Mouse (Mus musculus) CD4-positive, CD25-positive, alpha-beta regulatory T cell, adult 9 weeks (primary cell): ENCODE data around the gene Gm6217. TPM values are rescaled to one million over a fixed set of nuclear protein-coding genes. Genes with fewer than 3 reads are reported as not detected.

ENCODE experiments used
- polyA plus RNA-seq: library from polyadenylated mRNA; unstranded; fragments of 100-300 nt; shearing (Covaris generic); gene quantifications from one replicate; pipeline ENCODE4 v1.2.1, GENCODE M21; 2017

The Gm6217 gene
- polyA plus RNA-seq: not detected

DNA sequence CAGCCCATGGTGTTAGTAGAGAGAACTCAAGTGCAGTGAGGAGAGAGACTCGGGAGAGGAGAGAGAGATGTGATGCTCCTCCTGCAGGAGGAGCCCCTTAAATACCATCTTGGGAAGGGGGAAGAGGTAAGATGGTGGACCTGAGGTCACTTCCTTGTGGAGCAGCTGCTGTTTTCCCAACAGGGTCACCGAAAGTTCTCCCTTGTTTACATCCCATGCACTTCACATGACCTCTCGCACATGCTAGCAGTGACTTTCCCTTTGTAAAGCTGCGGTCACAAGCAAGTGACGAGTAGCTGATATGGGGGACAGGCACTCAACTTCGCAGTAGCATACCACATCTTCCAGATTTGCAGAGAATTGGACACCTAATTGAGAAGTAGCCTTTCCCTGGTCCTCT lies at the start of gene Gm6217:
TSS of gene Gm6217 (minus strand) at position 74 of the 400 bp plus-strand sequence.

DNA sequence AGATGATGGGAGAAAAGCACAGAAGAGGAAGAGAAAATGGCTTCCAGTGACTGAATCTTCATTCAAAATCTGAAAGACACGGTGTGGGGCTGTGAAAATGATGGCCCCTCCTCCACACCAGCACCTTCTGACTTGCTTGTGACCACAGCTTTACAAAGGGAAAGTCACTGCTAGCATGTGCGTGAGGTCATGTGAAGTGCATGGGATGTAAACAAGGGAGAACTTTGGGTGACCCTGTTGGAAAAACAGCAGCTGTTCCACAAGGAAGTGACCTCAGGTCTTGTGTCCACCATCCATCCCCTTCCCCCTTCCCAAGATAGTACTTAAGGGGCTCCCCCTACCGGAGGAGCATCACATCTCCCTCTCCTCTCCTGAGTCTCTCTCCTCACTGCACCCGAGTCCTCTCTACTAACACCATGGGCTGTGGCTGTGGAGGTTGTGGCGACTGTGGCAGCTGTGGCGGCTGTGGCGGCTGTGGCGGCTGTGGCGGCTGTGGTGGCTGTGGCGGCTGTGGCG lies 28.7 kb upstream of the Gm6217 start, which contains the start of gene Gm47955:
TSS of gene Gm47955 (plus strand) at position 417 of the 516 bp plus-strand sequence.

DNA sequence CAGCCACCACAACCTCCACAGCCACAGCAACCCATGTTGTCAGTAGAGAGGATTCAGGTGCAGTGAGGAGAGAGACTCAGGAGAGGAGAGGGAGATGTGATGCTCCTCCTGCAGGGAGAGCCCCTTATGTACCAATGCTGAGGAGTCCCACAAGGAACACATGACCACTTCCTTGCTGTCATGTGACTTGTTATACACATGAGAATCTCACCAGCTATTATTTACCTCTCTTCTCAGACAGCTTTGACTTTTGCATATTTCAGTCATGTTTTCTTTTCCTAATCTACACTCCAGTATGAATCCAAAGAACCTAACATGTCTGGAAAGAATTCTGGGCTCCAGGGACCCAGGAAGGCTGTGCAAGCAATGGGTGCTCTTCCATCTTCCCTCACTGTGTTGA lies 24.7 kb upstream of the Gm6217 start, which contains the start of gene Gm7544:
TSS of gene Gm7544 (minus strand) at position 101 of the 400 bp plus-strand sequence.

DNA sequence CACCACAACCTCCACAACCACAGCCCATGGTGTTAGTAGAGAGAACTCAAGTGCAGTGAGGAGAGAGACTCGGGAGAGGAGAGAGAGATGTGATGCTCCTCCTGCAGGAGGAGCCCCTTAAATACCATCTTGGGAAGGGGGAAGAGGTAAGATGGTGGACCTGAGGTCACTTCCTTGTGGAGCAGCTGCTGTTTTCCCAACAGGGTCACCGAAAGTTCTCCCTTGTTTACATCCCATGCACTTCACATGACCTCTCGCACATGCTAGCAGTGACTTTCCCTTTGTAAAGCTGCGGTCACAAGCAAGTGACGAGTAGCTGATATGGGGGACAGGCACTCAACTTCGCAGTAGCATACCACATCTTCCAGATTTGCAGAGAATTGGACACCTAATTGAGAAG lies 12.1 kb upstream of the Gm6217 start, which contains the start of gene A030003K21Rik:
TSS of gene A030003K21Rik (minus strand) at position 94 of the 400 bp plus-strand sequence.

DNA sequence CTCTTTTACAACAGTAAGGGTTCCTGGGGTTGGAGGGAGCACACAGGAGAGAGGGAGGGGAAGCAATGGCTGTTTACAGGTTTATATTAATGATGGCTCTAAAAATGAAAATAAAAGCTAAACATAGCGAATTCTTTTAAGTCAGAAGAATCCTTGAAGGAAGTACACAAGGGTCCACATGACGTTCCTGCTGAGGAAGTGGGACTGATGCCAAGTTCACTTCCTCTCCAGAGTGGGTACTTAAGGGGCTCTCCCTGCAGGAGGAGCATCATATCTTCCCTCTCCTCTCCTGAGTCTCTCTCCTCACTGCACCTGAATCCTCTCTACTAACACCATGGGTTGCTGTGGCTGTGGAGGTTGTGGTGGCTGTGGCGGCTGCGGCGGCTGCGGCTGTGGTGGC lies 6.5 kb downstream of the Gm6217 start, which contains the start of gene A030014E15Rik:
TSS of gene A030014E15Rik (plus strand) at position 268 of the 400 bp plus-strand sequence.

DNA sequence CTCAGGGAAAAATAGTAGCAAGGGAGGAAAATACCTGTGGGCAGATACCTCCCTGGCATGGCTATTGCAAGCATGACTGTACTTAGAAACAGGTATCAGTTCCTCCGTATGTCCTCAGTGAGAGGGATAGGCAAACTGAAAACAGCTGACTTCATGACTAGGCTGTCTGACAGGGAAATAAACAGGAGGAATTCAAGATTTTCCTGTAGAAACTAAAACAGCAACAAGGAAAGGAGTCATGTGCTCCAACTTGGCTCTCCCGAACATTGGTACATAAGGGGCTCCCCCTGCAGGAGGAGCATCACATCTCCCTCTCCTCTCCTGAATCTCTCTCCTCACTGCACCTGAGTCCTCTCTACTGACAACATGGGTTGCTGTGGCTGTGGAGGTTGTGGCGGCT lies 18.2 kb downstream of the Gm6217 start, which contains the start of gene A030005L19Rik:
TSS of gene A030005L19Rik (plus strand) at position 301 of the 400 bp plus-strand sequence.

Other genes with a start within 250 kb of the Gm6217 start
- gene Mff, start 206.5 kb downstream of the Gm6217 start, polyA plus RNA-seq: 59.6 TPM
- gene Tm4sf20, start 162.9 kb downstream of the Gm6217 start, polyA plus RNA-seq: 0.61 TPM
- not detected for gene Gm47791, start 160.2 kb downstream of the Gm6217 start, polyA plus RNA-seq
- gene Agfg1, start 91.9 kb downstream of the Gm6217 start, polyA plus RNA-seq: 17.9 TPM
- 0.58 TPM for gene A030005L19Rik, start 18.1 kb downstream of the Gm6217 start, polyA plus RNA-seq
- gene A030014E15Rik, start 6.5 kb downstream of the Gm6217 start, polyA plus RNA-seq: not detected
- gene A030003K21Rik, start 12.0 kb upstream of the Gm6217 start, polyA plus RNA-seq: not detected
- not detected for gene Gm7544, start 24.6 kb upstream of the Gm6217 start, polyA plus RNA-seq
- gene Gm47955, start 28.9 kb upstream of the Gm6217 start, polyA plus RNA-seq: not detected
- not detected for gene Gm47959, start 69.1 kb upstream of the Gm6217 start, polyA plus RNA-seq
- not detected for gene Slc19a3, start 107.0 kb upstream of the Gm6217 start, polyA plus RNA-seq
- not detected for gene Krtap28-10, start 111.1 kb upstream of the Gm6217 start, polyA plus RNA-seq
- not detected for gene Gm47969, start 113.5 kb upstream of the Gm6217 start, polyA plus RNA-seq
- not detected for gene A030005K14Rik, start 128.0 kb upstream of the Gm6217 start, polyA plus RNA-seq
- gene Krtap28-13, start 129.5 kb upstream of the Gm6217 start, polyA plus RNA-seq: not detected
- gene Ccl20, start 185.4 kb upstream of the Gm6217 start, polyA plus RNA-seq: 1.8 TPM
- gene Daw1, start 228.4 kb upstream of the Gm6217 start, polyA plus RNA-seq: 0.33 TPM